Mouse (Mus musculus) liver, embryonic 14.5 days (tissue): Measurements from ENCODE around the gene Casr. TPM values are rescaled to one million over a fixed set of nuclear protein-coding genes. Genes with fewer than 3 reads are reported as not detected.

ENCODE experiments used
- ATAC-seq: fragments of 200-750 bp; cut with Nextera tagmentation; 2 replicates; pipeline ENCODE4 v1.8.0; 2017; ENCODE audit warnings: moderate number of reproducible peaks, mild to moderate bottlenecking, moderate library complexity; ENCODE audit not compliant: insufficient read depth
- DNase-seq, 3 experiments: peaks; one replicate each; pipeline ENCODE4 v3.0.0-alpha.2; 2012 to 2013; ENCODE audit warnings: low read depth in 3 of 3, low spot score in 3 of 3
- H3K27ac ChIP-seq: fragments of 300-500 bp; sonication (generic); 2 replicates; pipeline ENCODE4 v1.5.1; 2014; ENCODE audit warnings: moderate library complexity, mild to moderate bottlenecking, control low read depth, inconsistent platforms
- H3K27me3 ChIP-seq: fragments of 300-500 bp; sonication (generic); 2 replicates; pipeline ENCODE4 v1.6.1; 2014; ENCODE audit warnings: mild to moderate bottlenecking, low read length, moderate library complexity; ENCODE audit not compliant: control insufficient read depth, insufficient read depth
- H3K36me3 ChIP-seq: fragments of 300-500 bp; sonication (generic); replicated peaks from 2 replicates; pipeline ENCODE4 v1.6.1; 2014; ENCODE audit warnings: low read depth; ENCODE audit not compliant: control insufficient read depth, insufficient read depth
- H3K4me1 ChIP-seq, 2 experiments: fragments of 200-500 bp in 1 of 2; fragments of 300-500 bp in 1 of 2; sonication (generic) in 1 of 2; replicated peaks; 2 replicates each; pipeline ENCODE4 v1.6.1; 2012 to 2014; ENCODE audit warnings: antibody characterized with exemption in 1 of 2, inconsistent platforms in 1 of 2, low read length in 1 of 2; ENCODE audit not compliant: control insufficient read depth in 2 of 2, insufficient read depth in 2 of 2
- H3K4me2 ChIP-seq: fragments of 300-500 bp; sonication (generic); 2 replicates; pipeline ENCODE4 v1.6.1; 2014; ENCODE audit warnings: low read depth, mild to moderate bottlenecking, control low read depth, moderate library complexity
- H3K4me3 ChIP-seq, 2 experiments: fragments of 200-500 bp in 1 of 2; fragments of 300-500 bp in 1 of 2; sonication (generic) in 1 of 2; 2 replicates each; pipeline ENCODE4 v1.5.1; 2012 to 2014; ENCODE audit warnings: low read depth in 2 of 2, low read length in 2 of 2, mild to moderate bottlenecking in 2 of 2, control low read depth in 1 of 2, inconsistent platforms in 1 of 2, moderate library complexity in 1 of 2; ENCODE audit not compliant: insufficient read depth in 1 of 2
- H3K9ac ChIP-seq: fragments of 300-500 bp; sonication (generic); replicated peaks from 2 replicates; pipeline ENCODE4 v1.6.1; 2014; ENCODE audit warnings: mild to moderate bottlenecking, control low read depth, moderate library complexity
- H3K9me3 ChIP-seq: fragments of 300-500 bp; sonication (generic); 2 replicates; pipeline ENCODE4 v1.6.1; 2016; ENCODE audit warnings: low read length, mixed read lengths; ENCODE audit not compliant: control insufficient read depth
- CTCF ChIP-seq: IDR thresholded peaks from 2 replicates; pipeline ENCODE4 v1.5.1; 2016; ENCODE audit warnings: antibody characterized with exemption, low read depth, control low read depth
- EP300 ChIP-seq: IDR thresholded peaks from 2 replicates; pipeline ENCODE4 v1.6.1; 2016; ENCODE audit warnings: antibody characterized with exemption, low read depth
- WGBS: fragments of 180-500 bp; shearing (Covaris S2); extraction: QIAGEN DNeasy Blood & Tissue Kit; methylation state at CpG from one replicate; pipeline ENCODE4 v1.1.7; 2014; ENCODE audit not compliant: insufficient replicate concordance; 5-methylcytosine and 5-hydroxymethylcytosine counted together
- polyA plus RNA-seq, 2 experiments: library from polyadenylated mRNA; depleted of rRNA in 1 of 2; stranded (reverse) in 1 of 2; unstranded in 1 of 2; fragments of >200 nt; fragmentation: Nextera tagmentation in 1 of 2; extraction: Ambion mirVana in 1 of 2; gene quantifications; 2 replicates each; pipeline versions ENCODE4 v1.2.1 to v1.2.3; 2012 to 2014

Casr gene
- polyA plus RNA-seq, 2 experiments, result not detected

DNA sequence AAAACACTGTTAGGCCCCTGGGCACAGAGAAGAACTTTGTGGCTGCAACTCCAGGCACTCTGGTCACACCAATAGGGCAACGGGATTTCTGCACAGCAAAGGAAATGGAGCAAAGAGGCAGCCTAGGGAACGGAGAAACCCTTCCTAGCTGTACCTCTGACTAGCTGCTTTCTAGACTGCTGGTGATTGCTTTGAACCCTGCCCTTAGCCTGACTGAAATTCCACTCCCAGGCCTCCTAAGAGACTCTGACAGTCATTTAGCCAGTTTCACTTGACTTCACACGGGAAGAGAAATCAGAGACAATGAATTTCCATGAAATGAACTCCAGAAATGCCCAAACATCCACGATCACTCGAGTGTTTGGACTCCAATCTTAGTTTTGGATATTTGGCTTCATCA is 38.8 kb downstream of the Casr start:
- Histone ChIP-seq H3K4me2 (no peak overlapping the region), H3K27me3 (no peaks in the 10 kb centered on the region), H3K27ac (no peak overlapping the region), H3K9me3 (no peaks in the 10 kb centered on the region), H3K36me3 (no peaks in the 10 kb centered on the region), H3K4me1 (no peaks in the 10 kb centered on the region), H3K4me3 (no peak overlapping the region), H3K9ac (no peak overlapping the region)
- ATAC-seq (no peak), DNase-seq (no peak)
- WGBS, result 54% methylated on average over 5 of the region's 5 CpGs
- TF ChIP-seq CTCF, result no peak
- TF ChIP-seq EP300, result no peak

DNA sequence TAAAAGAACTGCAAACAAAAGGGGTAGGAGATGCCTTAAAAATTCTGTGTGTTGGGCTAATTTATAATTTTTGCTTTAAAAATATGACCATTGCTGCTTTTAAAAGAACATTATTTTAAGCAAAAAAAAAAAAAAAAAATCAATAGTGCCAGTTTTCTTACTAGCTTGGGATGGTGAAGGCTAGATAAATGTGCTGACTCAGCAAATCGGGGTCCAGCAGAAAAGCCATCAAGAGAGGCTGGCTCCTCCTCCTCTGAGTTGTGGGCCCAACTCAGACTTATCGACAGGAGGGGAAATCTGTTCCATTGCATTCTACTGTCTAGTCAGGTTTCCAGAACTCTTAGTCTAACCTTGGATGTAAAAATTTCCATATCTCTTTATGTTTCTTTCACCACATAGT is 45.6 kb downstream of the Casr start:
- Histone ChIP-seq H3K9ac (no peak overlapping the region), H3K9me3 (no peaks in the 10 kb centered on the region), H3K4me3 (no peak overlapping the region), H3K36me3 (no peaks in the 10 kb centered on the region), H3K4me2 (no peak overlapping the region), H3K27me3 (no peaks in the 10 kb centered on the region), H3K27ac (no peak overlapping the region), H3K4me1 (no peaks in the 10 kb centered on the region)
- TF ChIP-seq EP300 (no peak), CTCF (no peak)
- ATAC-seq, result no peak
- 29% methylated on average over 2 of the region's 2 CpGs for WGBS
- DNase-seq, result no peak

DNA sequence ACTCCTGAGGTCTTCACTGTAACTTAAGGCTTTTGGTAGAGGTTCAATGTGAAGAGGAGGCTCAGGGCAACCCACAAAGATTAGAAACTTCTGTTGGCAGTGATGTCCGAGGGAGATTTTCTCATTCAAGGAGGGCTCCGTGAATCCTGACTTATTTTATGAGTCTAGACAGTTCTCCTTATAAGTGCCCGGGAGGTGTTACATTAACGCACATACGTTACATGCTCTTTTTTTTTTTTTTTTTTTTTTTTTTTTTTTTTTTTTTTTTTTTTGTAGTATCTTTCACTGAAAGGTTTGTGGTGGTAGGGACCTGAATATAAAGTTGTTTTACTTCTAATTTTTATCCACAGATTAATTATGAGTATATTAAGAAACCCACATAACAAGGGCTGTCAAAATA is 54.6 kb downstream of the Casr start:
- no peak for TF ChIP-seq CTCF
- no peak for TF ChIP-seq EP300
- no peak overlapping the region for H3K27ac ChIP-seq
- 66% methylated on average over 5 of the region's 5 CpGs for WGBS
- no peak for DNase-seq
- H3K9me3 ChIP-seq, result no peaks in the 10 kb centered on the region
- H3K9ac ChIP-seq, result no peak overlapping the region
- H3K36me3 ChIP-seq, result no peaks in the 10 kb centered on the region
- H3K4me3 ChIP-seq, result no peak overlapping the region
- H3K4me2 ChIP-seq, result no peak overlapping the region
- H3K4me1 ChIP-seq, result no peaks in the 10 kb centered on the region
- no peaks in the 10 kb centered on the region for H3K27me3 ChIP-seq
- ATAC-seq, result no peak

DNA sequence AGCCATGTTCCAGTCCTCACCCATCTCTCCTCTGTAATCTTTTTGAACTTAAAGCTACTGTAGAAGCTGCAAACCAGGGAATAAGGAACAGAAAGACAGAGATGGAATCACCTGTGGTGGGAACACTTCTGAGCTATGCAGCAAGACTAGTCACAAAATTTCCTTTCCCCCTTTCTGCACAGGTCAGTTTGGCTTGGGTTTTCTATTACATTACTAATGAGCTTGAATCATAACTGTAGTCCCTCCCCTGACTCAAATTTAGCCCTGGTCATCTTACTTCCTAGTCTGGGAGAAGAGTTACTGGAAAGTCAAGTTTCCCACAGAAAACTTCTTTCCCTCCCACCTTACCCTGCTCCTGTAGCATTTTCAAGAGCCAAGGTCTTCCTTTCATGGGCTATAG is 55.1 kb downstream of the Casr start:
- no peaks in the 10 kb centered on the region for H3K27me3 ChIP-seq
- H3K9ac ChIP-seq, result no peak overlapping the region
- no peaks in the 10 kb centered on the region for H3K4me1 ChIP-seq
- TF ChIP-seq EP300, result no peak
- no peak for TF ChIP-seq CTCF
- DNase-seq (no peak), ATAC-seq (no peak)
- H3K4me3 ChIP-seq, result no peak overlapping the region
- H3K36me3 ChIP-seq, result no peaks in the 10 kb centered on the region
- H3K9me3 ChIP-seq, result no peaks in the 10 kb centered on the region
- H3K4me2 ChIP-seq, result no peak overlapping the region
- no peak overlapping the region for H3K27ac ChIP-seq

DNA sequence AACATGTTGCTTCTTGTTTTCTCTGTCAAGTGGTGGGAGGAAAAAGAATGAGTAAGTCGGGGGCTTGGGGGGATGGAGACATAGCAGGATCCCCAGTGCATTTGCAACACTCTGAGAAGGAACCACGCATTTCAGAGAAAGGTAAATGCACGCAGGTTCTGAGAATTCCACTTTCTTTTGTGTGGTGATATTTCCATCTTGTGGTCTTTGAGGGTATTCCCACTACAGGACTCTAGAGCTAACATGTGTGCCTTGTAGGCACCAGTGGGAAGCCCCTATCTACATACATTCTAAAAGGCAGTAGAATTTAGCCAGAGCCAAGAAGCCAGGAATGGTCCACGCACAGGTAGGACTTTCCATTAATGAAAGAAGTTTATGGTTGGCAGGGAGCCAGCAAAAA is 56.0 kb downstream of the Casr start:
- Histone ChIP-seq H3K4me2 (no peak overlapping the region), H3K27me3 (no peaks in the 10 kb centered on the region), H3K36me3 (no peaks in the 10 kb centered on the region), H3K9me3 (no peaks in the 10 kb centered on the region), H3K4me3 (no peak overlapping the region), H3K4me1 (no peaks in the 10 kb centered on the region), H3K9ac (no peak overlapping the region), H3K27ac (no peak overlapping the region)
- TF ChIP-seq EP300 (no peak), CTCF (no peak)
- no peak for ATAC-seq
- no peak for DNase-seq
- WGBS, result 37% methylated on average over 4 of the region's 4 CpGs

DNA sequence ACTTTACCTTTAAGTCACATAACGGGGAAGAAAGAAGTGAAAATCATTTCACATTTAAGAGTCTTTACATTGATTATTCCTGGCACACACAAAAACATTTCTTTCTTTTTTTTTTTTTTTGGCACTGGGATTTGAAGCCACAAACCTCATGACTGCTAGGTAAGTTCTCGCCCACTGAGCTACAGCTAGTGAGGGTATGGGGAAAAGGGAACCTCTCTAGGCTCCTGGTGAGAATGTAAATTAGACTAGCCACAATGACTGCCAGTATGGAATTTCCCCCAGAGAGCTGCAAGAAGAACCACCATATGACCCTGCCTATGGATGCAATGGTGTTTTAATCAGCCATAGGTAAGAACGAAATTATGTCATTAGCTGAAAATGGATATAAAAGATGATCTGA is 56.8 kb downstream of the Casr start:
- H3K9ac ChIP-seq, result no peak overlapping the region

More for the DNA sequence above, 56.8 kb downstream of the Casr start:
- H3K9me3 ChIP-seq, result no peaks in the 10 kb centered on the region
- H3K4me1 ChIP-seq, result no peaks in the 10 kb centered on the region
- no peak for DNase-seq
- no peak overlapping the region for H3K4me3 ChIP-seq
- no peak for TF ChIP-seq CTCF
- TF ChIP-seq EP300, result no peak
- WGBS, result 39% methylated on average over 3 of the region's 3 CpGs
- no peak overlapping the region for H3K4me2 ChIP-seq
- no peak for ATAC-seq
- H3K27ac ChIP-seq, result no peak overlapping the region
- H3K27me3 ChIP-seq, result no peaks in the 10 kb centered on the region
- no peaks in the 10 kb centered on the region for H3K36me3 ChIP-seq
